Mouse (Mus musculus): ENCODE data around the gene Man1b1. TPM values are rescaled to one million over a fixed set of nuclear protein-coding genes. Genes with fewer than 3 reads are reported as not detected.

The Man1b1 gene
- 34.8 and 35.3 TPM in 2 replicates for polyA plus RNA-seq (2012; rRNA removed)
- polyA plus RNA-seq (2014; fragmentation: Nextera tagmentation; extraction: Ambion mirVana), result 70.2 and 83.5 TPM in 2 replicates

- 2% methylated on average over 77 of the region's 78 CpGs for WGBS
- peak within 1 kb of the TSS; percentile 94 for H3K9ac ChIP-seq (ENCODE audit: low read depth, low read length, severe bottlenecking)
- no peaks in the 10 kb centered on the region for H3K27me3 ChIP-seq (ENCODE audit: control insufficient read depth, insufficient read depth, low read length)
- peak within 1 kb of the TSS; percentile 94 for H3K4me3 ChIP-seq (replicated peaks; ENCODE audit: low read length)
- peaks cover 35% of the 10 kb centered on the region for H3K36me3 ChIP-seq (ENCODE audit: control insufficient read depth, insufficient read depth, low read length)
- H3K4me1 ChIP-seq (ENCODE audit: control insufficient read depth, insufficient read depth, low read length), result peaks cover 9% of the 10 kb centered on the region
- no peaks in the 10 kb centered on the region for H3K9me3 ChIP-seq (ENCODE audit: control insufficient read depth, low read length)
- peak within 1 kb of the TSS; percentile 80 for H3K4me2 ChIP-seq (replicated peaks; ENCODE audit: low read depth, low read length, severe bottlenecking)
- DNase-seq (ENCODE audit: low spot score) (peak; percentile 100), ATAC-seq (ENCODE audit: low FRiP score, low read depth) (peak; percentile 98)
- peak within 1 kb of the TSS; percentile 89 for H3K27ac ChIP-seq (replicated peaks; ENCODE audit: low read depth, low read length)
- TF ChIP-seq POLR2A (IDR thresholded peaks at IDR 0.05; ENCODE audit: borderline replicate concordance, extremely low read depth, insufficient read depth, insufficient read length), result peak; percentile 78; the same call in 1 of the 2 replicates
Observed at GRCm38 (mm10) chr2:25332286-25333160, at the start of gene Man1b1. Man1b1 (plus strand) TSS chr2:25332338.

- Histone ChIP-seq H3K9ac (ENCODE audit: low read depth, low read length, severe bottlenecking) (no peak overlapping the region), H3K4me2 (replicated peaks; ENCODE audit: low read depth, low read length, severe bottlenecking) (no peak overlapping the region), H3K27me3 (ENCODE audit: control insufficient read depth, insufficient read depth, low read length) (peaks cover 29% of the 10 kb centered on the region), H3K9me3 (ENCODE audit: control insufficient read depth, low read length) (no peaks in the 10 kb centered on the region), H3K27ac (replicated peaks; ENCODE audit: low read depth, low read length) (no peak overlapping the region), H3K36me3 (ENCODE audit: control insufficient read depth, insufficient read depth, low read length) (peaks cover 54% of the 10 kb centered on the region), H3K4me3 (replicated peaks; ENCODE audit: low read length) (no peak overlapping the region), H3K4me1 (ENCODE audit: control insufficient read depth, insufficient read depth, low read length) (no peaks in the 10 kb centered on the region)
- TF ChIP-seq POLR2A (IDR thresholded peaks at IDR 0.05; ENCODE audit: borderline replicate concordance, extremely low read depth, insufficient read depth, insufficient read length), result no peak
- WGBS, result 80% methylated on average over 2 of the region's 2 CpGs
- DNase-seq (ENCODE audit: low spot score), result no peak
- no peak for ATAC-seq (ENCODE audit: low FRiP score, low read depth)
Observed at GRCm38 (mm10) chr2:25285551-25285950, 46.6 kb upstream of the Man1b1 start.

- WGBS, result 64% methylated on average over 1 of the region's 1 CpGs
- no peaks in the 10 kb centered on the region for H3K9me3 ChIP-seq (ENCODE audit: control insufficient read depth, low read length)
- H3K9ac ChIP-seq (ENCODE audit: low read depth, low read length, severe bottlenecking), result no peak overlapping the region
- no peak overlapping the region for H3K27ac ChIP-seq (replicated peaks; ENCODE audit: low read depth, low read length)
- DNase-seq (ENCODE audit: low spot score) (no peak), ATAC-seq (ENCODE audit: low FRiP score, low read depth) (no peak)
- no peak overlapping the region for H3K4me2 ChIP-seq (replicated peaks; ENCODE audit: low read depth, low read length, severe bottlenecking)
- H3K4me3 ChIP-seq (replicated peaks; ENCODE audit: low read length), result no peak overlapping the region
- no peak for TF ChIP-seq POLR2A (IDR thresholded peaks at IDR 0.05; ENCODE audit: borderline replicate concordance, extremely low read depth, insufficient read depth, insufficient read length)
- H3K4me1 ChIP-seq (ENCODE audit: control insufficient read depth, insufficient read depth, low read length), result no peaks in the 10 kb centered on the region
- peaks cover 37% of the 10 kb centered on the region for H3K27me3 ChIP-seq (ENCODE audit: control insufficient read depth, insufficient read depth, low read length)
- peaks cover 47% of the 10 kb centered on the region for H3K36me3 ChIP-seq (ENCODE audit: control insufficient read depth, insufficient read depth, low read length)
Observed at GRCm38 (mm10) chr2:25286314-25286713, 45.8 kb upstream of the Man1b1 start.

GRCm38 (mm10) chr2:25286837-25287636 is 45.1 kb upstream of the Man1b1 start:
- H3K27ac ChIP-seq (replicated peaks; ENCODE audit: low read depth, low read length), result no peak overlapping the region
- H3K4me1 ChIP-seq (ENCODE audit: control insufficient read depth, insufficient read depth, low read length), result no peaks in the 10 kb centered on the region
- peak; percentile 36 for DNase-seq (ENCODE audit: low spot score)
- H3K9ac ChIP-seq (ENCODE audit: low read depth, low read length, severe bottlenecking), result no peak overlapping the region
- H3K27me3 ChIP-seq (ENCODE audit: control insufficient read depth, insufficient read depth, low read length), result peaks cover 44% of the 10 kb centered on the region
- TF ChIP-seq POLR2A (IDR thresholded peaks at IDR 0.05; ENCODE audit: borderline replicate concordance, extremely low read depth, insufficient read depth, insufficient read length), result no peak
- WGBS, result 54% methylated on average over 7 of the region's 7 CpGs
- H3K36me3 ChIP-seq (ENCODE audit: control insufficient read depth, insufficient read depth, low read length), result peaks cover 42% of the 10 kb centered on the region
- H3K4me3 ChIP-seq (replicated peaks; ENCODE audit: low read length), result no peak overlapping the region
- no peak overlapping the region for H3K4me2 ChIP-seq (replicated peaks; ENCODE audit: low read depth, low read length, severe bottlenecking)
- H3K9me3 ChIP-seq (ENCODE audit: control insufficient read depth, low read length), result no peaks in the 10 kb centered on the region
- ATAC-seq (ENCODE audit: low FRiP score, low read depth), result no peak
